Mouse (Mus musculus) liver, postnatal 0 days (tissue): ENCODE results near the gene Rnf7.

Experiments
- CTCF ChIP-seq: sonication (generic); IDR thresholded peaks from 2 replicates; pipeline ENCODE4 v1.5.1; 2016; ENCODE audit warnings: antibody characterized with exemption, low read depth
- EP300 ChIP-seq: IDR thresholded peaks from 2 replicates; pipeline ENCODE4 v1.6.1; 2016; ENCODE audit warnings: antibody characterized with exemption, low read depth, mild to moderate bottlenecking

- TF ChIP-seq CTCF (peak; percentile 40), EP300 (no peak)
Observed at GRCm38 (mm10) chr9:96424027-96424426, 54.4 kb downstream of the Rnf7 start.
